Mouse (Mus musculus): ENCODE results near the gene Tpd52l2. TPM values are rescaled to one million over a fixed set of nuclear protein-coding genes. Genes with fewer than 3 reads are reported as not detected.

Tpd52l2 gene
- polyA plus RNA-seq, 1 experiment from 2014 or later: 112 TPM

Other genes starting within 250 kb of the Tpd52l2 start
- gene Gmeb2, start 209.1 kb upstream of the Tpd52l2 start, polyA plus RNA-seq (2014; fragmentation: Nextera tagmentation; extraction: Ambion mirVana): 15.7 and 19.5 TPM in 2 replicates
- gene Stmn3, start 182.6 kb upstream of the Tpd52l2 start, polyA plus RNA-seq (2014; fragmentation: Nextera tagmentation; extraction: Ambion mirVana): 1,182 and 1,543 TPM in 2 replicates
- gene Rtel1, start 177.4 kb upstream of the Tpd52l2 start, polyA plus RNA-seq (2014; fragmentation: Nextera tagmentation; extraction: Ambion mirVana): 40.3 and 46.9 TPM in 2 replicates
- 65.0 and 67.7 TPM in 2 replicates for gene Zgpat, start 132.2 kb upstream of the Tpd52l2 start, polyA plus RNA-seq (2014; fragmentation: Nextera tagmentation; extraction: Ambion mirVana)
- 65.8 and 76.2 TPM in 2 replicates for gene Arfrp1, start 131.7 kb upstream of the Tpd52l2 start, polyA plus RNA-seq (2014; fragmentation: Nextera tagmentation; extraction: Ambion mirVana)
- gene Lime1, start 117.1 kb upstream of the Tpd52l2 start, polyA plus RNA-seq (2014; fragmentation: Nextera tagmentation; extraction: Ambion mirVana): 43.7 and 50.1 TPM in 2 replicates
- gene Zbtb46, start 37.7 kb upstream of the Tpd52l2 start, polyA plus RNA-seq (2014; fragmentation: Nextera tagmentation; extraction: Ambion mirVana): 18.8 and 22.2 TPM in 2 replicates
- gene Abhd16b, start 3.9 kb upstream of the Tpd52l2 start, polyA plus RNA-seq (2014; fragmentation: Nextera tagmentation; extraction: Ambion mirVana): 0.12 TPM in 1 of 2 replicates, not detected in the other
- 189 and 233 TPM in 2 replicates for gene Dnajc5, start 23.3 kb downstream of the Tpd52l2 start, polyA plus RNA-seq (2014; fragmentation: Nextera tagmentation; extraction: Ambion mirVana)
- gene Uckl1, start 87.8 kb downstream of the Tpd52l2 start, polyA plus RNA-seq (2014; fragmentation: Nextera tagmentation; extraction: Ambion mirVana): 61.0 and 65.6 TPM in 2 replicates
- 59.9 and 65.8 TPM in 2 replicates for gene Prpf6, start 94.7 kb downstream of the Tpd52l2 start, polyA plus RNA-seq (2014; fragmentation: Nextera tagmentation; extraction: Ambion mirVana)
- gene Zfp512b, start 95.7 kb downstream of the Tpd52l2 start, polyA plus RNA-seq (2014; fragmentation: Nextera tagmentation; extraction: Ambion mirVana): 72.6 and 75.3 TPM in 2 replicates
- 215 and 245 TPM in 2 replicates for gene Samd10, start 102.1 kb downstream of the Tpd52l2 start, polyA plus RNA-seq (2014; fragmentation: Nextera tagmentation; extraction: Ambion mirVana)
- gene Gm29797, start 159.9 kb downstream of the Tpd52l2 start, polyA plus RNA-seq (2014; fragmentation: Nextera tagmentation; extraction: Ambion mirVana): not detected in 2 replicates
- 10.6 and 16.3 TPM in 2 replicates for gene Sox18, start 174.5 kb downstream of the Tpd52l2 start, polyA plus RNA-seq (2014; fragmentation: Nextera tagmentation; extraction: Ambion mirVana)
- gene Tcea2, start 183.2 kb downstream of the Tpd52l2 start, polyA plus RNA-seq (2014; fragmentation: Nextera tagmentation; extraction: Ambion mirVana): 37.4 and 44.9 TPM in 2 replicates
- gene Rgs19, start 196.8 kb downstream of the Tpd52l2 start, polyA plus RNA-seq (2014; fragmentation: Nextera tagmentation; extraction: Ambion mirVana): 57.0 and 72.9 TPM in 2 replicates
- gene Lkaaear1, start 201.3 kb downstream of the Tpd52l2 start, polyA plus RNA-seq (2014; fragmentation: Nextera tagmentation; extraction: Ambion mirVana): not detected in 2 replicates
- gene Oprl1, start 217.9 kb downstream of the Tpd52l2 start, polyA plus RNA-seq (2014; fragmentation: Nextera tagmentation; extraction: Ambion mirVana): 105 and 110 TPM in 2 replicates

Measured in midbrain, embryonic 14.5 days (tissue).